Mouse (Mus musculus): ENCODE measurements around the gene Slc16a1. TPM values are rescaled to one million over a fixed set of nuclear protein-coding genes. Genes with fewer than 3 reads are reported as not detected.
"Not testable (repeated sequence)": the region's sequence is repeated elsewhere in the genome, so short reads cannot be mapped to it uniquely, and the experiment has no call there.

Slc16a1 gene
- polyA plus RNA-seq, 1 experiment from 2014 or later, result 76.5 TPM

GRCm38 (mm10) chr3:104703941-104704340, 65.5 kb downstream of the Slc16a1 start:
- Histone ChIP-seq H3K4me1 (peaks cover 15% of the 10 kb centered on the region), H3K27ac (no peak overlapping the region), H3K4me3 (no peak overlapping the region), H3K9me3 (no peaks in the 10 kb centered on the region), H3K27me3 (ENCODE audit: insufficient read depth, poor library complexity, severe bottlenecking) (no peaks in the 10 kb centered on the region), H3K36me3 (no peaks in the 10 kb centered on the region)
- 87% methylated on average over 4 of the region's 4 CpGs for WGBS
- no peak for DNase-seq (ENCODE audit: low spot score)

GRCm38 (mm10) chr3:104706446-104706845, 68.0 kb downstream of the Slc16a1 start:
- Histone ChIP-seq H3K27me3 (ENCODE audit: insufficient read depth, poor library complexity, severe bottlenecking) (no peaks in the 10 kb centered on the region), H3K27ac (no peak overlapping the region), H3K4me3 (no peak overlapping the region), H3K36me3 (no peaks in the 10 kb centered on the region), H3K9me3 (no peaks in the 10 kb centered on the region), H3K4me1 (peaks cover 10% of the 10 kb centered on the region)
- no peak for DNase-seq (ENCODE audit: low spot score)
- 72% methylated on average over 2 of the region's 2 CpGs for WGBS

- H3K4me1 ChIP-seq; H3K27me3 ChIP-seq (ENCODE audit: insufficient read depth, poor library complexity, severe bottlenecking); DNase-seq (ENCODE audit: low spot score); H3K4me3 ChIP-seq; H3K36me3 ChIP-seq; H3K9me3 ChIP-seq: not testable (repeated sequence)
- WGBS, result 69% methylated on average over 6 of the region's 6 CpGs
- H3K27ac ChIP-seq, result 0 out of 2 replicates have a peak overlapping the region, but pooled peaks have one; percentile 6
These were observed 68.7 kb downstream of the Slc16a1 start for GRCm38 (mm10) chr3:104706951-104707771.

- DNase-seq (ENCODE audit: low spot score); H3K27me3 ChIP-seq (ENCODE audit: insufficient read depth, poor library complexity, severe bottlenecking); H3K9me3 ChIP-seq; H3K27ac ChIP-seq; H3K36me3 ChIP-seq; H3K4me3 ChIP-seq: not testable (repeated sequence)
- WGBS, result 65% methylated on average over 1 of the region's 1 CpGs
- H3K4me1 ChIP-seq, result peaks cover 14% of the 10 kb centered on the region
These were observed 69.3 kb downstream of the Slc16a1 start for GRCm38 (mm10) chr3:104707772-104708144.

Other genes starting within 250 kb of the Slc16a1 start
- 13.0 and 14.1 TPM in 2 replicates for gene Lrig2, start 126.8 kb upstream of the Slc16a1 start, polyA plus RNA-seq (2016; fragmentation: Nextera tagmentation; extraction: Ambion mirVana)
- 19.9 and 44.8 TPM in 2 replicates for gene Ppm1j, start 142.4 kb downstream of the Slc16a1 start, polyA plus RNA-seq (2016; fragmentation: Nextera tagmentation; extraction: Ambion mirVana)
- gene Fam19a3, start 143.2 kb downstream of the Slc16a1 start, polyA plus RNA-seq (2016; fragmentation: Nextera tagmentation; extraction: Ambion mirVana), result 0.70 and 1.4 TPM in 2 replicates
- 243 and 267 TPM in 2 replicates for gene Rhoc, start 149.7 kb downstream of the Slc16a1 start, polyA plus RNA-seq (2016; fragmentation: Nextera tagmentation; extraction: Ambion mirVana)
- gene Mov10, start 179.9 kb downstream of the Slc16a1 start, polyA plus RNA-seq (2016; fragmentation: Nextera tagmentation; extraction: Ambion mirVana), result 42.2 and 54.0 TPM in 2 replicates
- gene St7l, start 225.3 kb downstream of the Slc16a1 start, polyA plus RNA-seq (2016; fragmentation: Nextera tagmentation; extraction: Ambion mirVana), result 27.0 and 32.2 TPM in 2 replicates
- 202 and 217 TPM in 2 replicates for gene Capza1, start 225.8 kb downstream of the Slc16a1 start, polyA plus RNA-seq (2016; fragmentation: Nextera tagmentation; extraction: Ambion mirVana)

Data from heart, embryonic 10.5 days (tissue).